Mouse (Mus musculus) myocyte (in vitro differentiated cells): ENCODE measurements around the gene Cd19. TPM values are rescaled to one million over a fixed set of nuclear protein-coding genes. Genes with fewer than 3 reads are reported as not detected.

Experiments
- H3K27me3 ChIP-seq: one replicate; pipeline ENCODE4 v1.6.1; 2011; ENCODE audit not compliant: control insufficient read depth, insufficient read depth, insufficient read length
- H3K36me3 ChIP-seq: one replicate; pipeline ENCODE4 v1.6.1; 2011; ENCODE audit not compliant: control insufficient read depth, insufficient read depth
- H3K4me2 ChIP-seq: one replicate; pipeline ENCODE4 v1.6.1; 2011; ENCODE audit warnings: low read depth, control low read depth
- H3K4me3 ChIP-seq: one replicate; pipeline ENCODE4 v1.5.1; 2011; ENCODE audit warnings: mild to moderate bottlenecking, control low read depth, moderate library complexity
- H3K79me2 ChIP-seq: one replicate; pipeline ENCODE4 v1.6.1; 2011; ENCODE audit not compliant: control insufficient read depth, insufficient read depth
- H3ac ChIP-seq: one replicate; pipeline ENCODE4 v1.6.1; 2011; ENCODE audit not compliant: control insufficient read depth, insufficient read length
- CEBPB ChIP-seq: IDR thresholded peaks from 2 replicates; pipeline ENCODE4 v1.6.1; 2011; ENCODE audit warnings: mild to moderate bottlenecking, moderate library complexity; ENCODE audit not compliant: poor library complexity, insufficient read depth, severe bottlenecking
- E2F4 ChIP-seq: IDR thresholded peaks from one replicate; pipeline ENCODE4 v1.6.1; 2011; ENCODE audit warnings: mild to moderate bottlenecking, control low read depth, moderate library complexity; ENCODE audit not compliant: insufficient read depth
- MAX ChIP-seq: IDR thresholded peaks from one replicate; pipeline ENCODE4 v1.6.1; 2011; ENCODE audit warnings: low read depth, mild to moderate bottlenecking, control low read depth
- MYOD1 ChIP-seq, 3 experiments: IDR thresholded peaks; one replicate each; pipeline ENCODE4 v1.6.1; 2011; ENCODE audit warnings: control low read depth in 2 of 3, low read depth in 2 of 3, mild to moderate bottlenecking in 2 of 3, moderate library complexity in 1 of 3; ENCODE audit not compliant: insufficient read length in 2 of 3, control insufficient read depth in 1 of 3
- MYOG ChIP-seq, 3 experiments: IDR thresholded peaks; one replicate each; pipeline ENCODE4 v1.6.1; 2011; ENCODE audit warnings: control low read depth in 2 of 3, low read depth in 2 of 3, mild to moderate bottlenecking in 2 of 3; ENCODE audit not compliant: insufficient read length in 2 of 3, control insufficient read depth in 1 of 3, insufficient read depth in 1 of 3
- POLR2A ChIP-seq: IDR thresholded peaks from one replicate; pipeline ENCODE4 v1.6.1; 2011; ENCODE audit warnings: low read depth, mild to moderate bottlenecking, control low read depth, moderate library complexity; ENCODE audit not compliant: insufficient read length
- POLR2AphosphoS2 ChIP-seq: IDR thresholded peaks from one replicate; pipeline ENCODE4 v1.6.1; 2011; ENCODE audit warnings: low read depth, control low read depth; ENCODE audit not compliant: insufficient read length
- REST ChIP-seq: IDR thresholded peaks from one replicate; pipeline ENCODE4 v1.6.1; 2011; ENCODE audit warnings: mild to moderate bottlenecking, control low read depth, moderate library complexity; ENCODE audit not compliant: insufficient read depth, insufficient read length
- SRF ChIP-seq: IDR thresholded peaks from one replicate; pipeline ENCODE4 v1.6.1; 2011; ENCODE audit warnings: low read depth; ENCODE audit not compliant: control insufficient read depth, insufficient read length
- TCF12 ChIP-seq: IDR thresholded peaks from one replicate; pipeline ENCODE4 v1.6.1; 2011; ENCODE audit warnings: mild to moderate bottlenecking, control low read depth; ENCODE audit not compliant: poor library complexity, insufficient read depth, severe bottlenecking
- TCF3 ChIP-seq: IDR thresholded peaks from one replicate; pipeline ENCODE4 v1.6.1; 2011; ENCODE audit warnings: low read depth, control low read depth; ENCODE audit not compliant: insufficient read length
- USF1 ChIP-seq: IDR thresholded peaks from one replicate; pipeline ENCODE4 v1.6.1; 2011; ENCODE audit warnings: low read depth, mild to moderate bottlenecking, control low read depth, moderate library complexity
- polyA plus RNA-seq: library from polyadenylated mRNA; unstranded; fragments of >200 nt; fragmentation: generic; extraction: Trizol; gene quantifications from one replicate; pipeline ENCODE4 v1.2.1, GENCODE M21; 2012; ENCODE audit warnings: missing spikeins

Gene Cd19
- polyA plus RNA-seq, 1 experiment: 0.01 TPM

DNA sequence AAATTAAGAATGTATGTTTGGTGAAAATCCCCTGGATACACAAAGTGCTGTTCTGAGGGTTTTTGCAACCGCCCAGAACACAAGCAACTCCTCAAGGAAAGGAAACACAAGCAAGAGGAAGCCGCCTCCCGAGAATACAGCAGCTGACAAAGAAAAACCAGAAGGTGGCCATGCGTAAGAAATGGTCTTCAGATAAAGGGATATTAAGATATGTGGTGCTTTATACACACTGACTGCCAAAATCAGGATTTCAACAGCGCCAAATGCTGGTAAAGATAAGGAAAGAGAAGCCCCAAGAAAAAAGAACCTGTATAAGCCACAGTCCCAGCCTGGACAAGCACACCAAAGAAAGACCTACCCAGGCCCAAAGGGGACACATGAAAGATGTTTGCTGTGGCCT is 31.1 kb downstream of the Cd19 start:
- H3K4me3 ChIP-seq: no peak overlapping the region
- H3K36me3 ChIP-seq: peaks cover 4% of the 10 kb centered on the region
- no peaks in the 10 kb centered on the region for H3K79me2 ChIP-seq
- H3K27me3 ChIP-seq: no peaks in the 10 kb centered on the region
- no peak overlapping the region for H3K4me2 ChIP-seq
- no peak overlapping the region for H3ac ChIP-seq
- TF ChIP-seq TCF12: no peak
- no peak for TF ChIP-seq MAX
- TF ChIP-seq SRF: no peak
- no peak for TF ChIP-seq MYOD1 (IDR thresholded peaks at IDR 0.05; ENCODE audit: control insufficient read depth in 1 of 3, insufficient read length in 2 of 3, low read depth in 2 of 3)
- TF ChIP-seq POLR2A: no peak
- TF ChIP-seq CEBPB: no peak
- TF ChIP-seq USF1: no peak
- no peak for TF ChIP-seq E2F4
- TF ChIP-seq MYOG (IDR thresholded peaks at IDR 0.05; ENCODE audit: control insufficient read depth in 1 of 3, insufficient read depth in 1 of 3, insufficient read length in 2 of 3, low read depth in 2 of 3): no peak

DNA sequence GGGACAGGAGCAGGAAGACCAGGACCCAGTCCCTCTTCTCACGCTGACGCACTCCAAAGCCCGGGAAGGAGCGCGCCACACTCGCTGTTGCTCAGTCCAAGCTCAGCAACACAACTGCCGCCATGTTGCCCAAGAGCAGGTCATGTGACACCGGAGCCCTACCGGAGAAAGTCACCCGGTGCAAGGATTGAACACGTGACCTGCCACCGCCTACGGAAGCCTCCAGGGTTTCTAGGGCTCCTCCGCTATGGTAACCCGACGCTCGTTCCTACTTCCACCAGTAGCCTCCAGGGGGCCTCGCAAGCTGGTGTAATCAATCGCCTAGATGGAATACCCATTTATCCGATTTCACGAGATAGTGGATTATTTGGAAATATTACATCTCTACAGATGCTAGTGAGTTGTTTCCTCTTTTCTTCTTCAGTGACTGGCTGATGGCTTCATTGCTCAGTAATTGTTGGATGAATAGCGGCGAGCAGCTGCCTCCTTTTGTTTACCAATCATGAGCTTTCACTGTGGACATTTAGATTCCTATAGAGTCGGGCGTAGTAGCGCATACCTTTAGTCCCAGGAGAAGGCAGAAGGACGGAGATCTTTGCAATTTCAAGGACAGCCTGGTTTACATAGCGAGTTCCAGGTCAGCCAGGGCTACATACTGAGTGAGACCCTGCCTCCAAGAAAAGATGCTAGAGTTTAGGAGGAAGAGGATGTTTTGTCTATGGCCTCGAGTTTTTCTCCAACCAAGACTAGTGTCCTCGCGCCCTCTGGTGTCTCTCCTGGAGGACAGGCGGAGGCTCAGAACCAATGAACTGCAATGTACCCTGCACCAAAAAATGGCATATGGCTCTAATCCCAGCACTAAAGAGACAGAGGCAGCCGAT is 37.2 kb downstream of the Cd19 start, which contains the start of gene Spns1:
TSS of gene Spns1 (minus strand) at position 173 of the 881 bp plus-strand sequence.
- Histone ChIP-seq H3K27me3 (no peaks in the 10 kb centered on the region), H3K79me2 (peaks cover 9% of the 10 kb centered on the region), H3K36me3 (no peaks in the 10 kb centered on the region), H3K4me3 (peak within 1 kb of the TSS; percentile 83), H3ac (peak within 1 kb of the TSS; percentile 29), H3K4me2 (peak within 1 kb of the TSS; percentile 96)
- no peak for TF ChIP-seq TCF12
- no peak for TF ChIP-seq CEBPB
- no peak for TF ChIP-seq MAX
- no peak for TF ChIP-seq E2F4
- TF ChIP-seq USF1: peak; percentile 99
- no peak for TF ChIP-seq MYOD1 (IDR thresholded peaks at IDR 0.05; ENCODE audit: control insufficient read depth in 1 of 3, insufficient read length in 2 of 3, low read depth in 2 of 3)
- TF ChIP-seq TCF3: no peak
- TF ChIP-seq MYOG (IDR thresholded peaks at IDR 0.05; ENCODE audit: control insufficient read depth in 1 of 3, insufficient read depth in 1 of 3, insufficient read length in 2 of 3, low read depth in 2 of 3): no peak
- TF ChIP-seq POLR2A: peak; percentile 84
- no peak for TF ChIP-seq SRF
- peak; percentile 75 for TF ChIP-seq POLR2AphosphoS2
- TF ChIP-seq REST: peak; percentile 29

DNA sequence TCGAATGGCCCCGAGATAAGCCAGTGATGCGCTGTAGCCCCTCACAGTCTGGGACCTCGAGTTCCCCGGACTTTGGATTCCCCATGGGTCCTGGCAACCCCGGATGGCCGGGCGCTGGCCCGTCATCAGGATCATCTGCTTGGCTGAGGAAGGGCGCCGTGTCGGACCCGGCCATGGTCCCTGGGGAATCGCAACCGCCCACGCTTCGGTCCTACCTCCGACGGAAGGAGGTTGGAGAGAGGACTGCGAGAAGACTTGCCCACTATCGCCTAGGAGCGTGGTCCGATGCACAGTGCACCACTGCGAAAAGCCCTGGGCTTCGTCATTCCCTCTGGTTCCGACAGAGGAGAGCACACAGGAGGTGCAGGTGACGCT is 37.8 kb downstream of the Cd19 start:
- peaks cover 9% of the 10 kb centered on the region for H3K79me2 ChIP-seq
- no peaks in the 10 kb centered on the region for H3K36me3 ChIP-seq
- no peak for TF ChIP-seq MAX
- no peak for TF ChIP-seq USF1
- no peak for TF ChIP-seq CEBPB
- no peak for TF ChIP-seq POLR2A
- no peak for TF ChIP-seq REST
- no peak for TF ChIP-seq SRF
- no peak for TF ChIP-seq MYOD1 (IDR thresholded peaks at IDR 0.05; ENCODE audit: control insufficient read depth in 1 of 3, insufficient read length in 2 of 3, low read depth in 2 of 3)
- TF ChIP-seq E2F4: no peak
- TF ChIP-seq MYOG (IDR thresholded peaks at IDR 0.05; ENCODE audit: control insufficient read depth in 1 of 3, insufficient read depth in 1 of 3, insufficient read length in 2 of 3, low read depth in 2 of 3): no peak
- no peak for TF ChIP-seq TCF12
- no peak for TF ChIP-seq TCF3
- TF ChIP-seq POLR2AphosphoS2: no peak
- peak overlapping the region; percentile 83 for H3K4me3 ChIP-seq
- H3K4me2 ChIP-seq: peak overlapping the region; percentile 96
- H3K27me3 ChIP-seq: no peaks in the 10 kb centered on the region
- H3ac ChIP-seq: peak overlapping the region; percentile 29

DNA sequence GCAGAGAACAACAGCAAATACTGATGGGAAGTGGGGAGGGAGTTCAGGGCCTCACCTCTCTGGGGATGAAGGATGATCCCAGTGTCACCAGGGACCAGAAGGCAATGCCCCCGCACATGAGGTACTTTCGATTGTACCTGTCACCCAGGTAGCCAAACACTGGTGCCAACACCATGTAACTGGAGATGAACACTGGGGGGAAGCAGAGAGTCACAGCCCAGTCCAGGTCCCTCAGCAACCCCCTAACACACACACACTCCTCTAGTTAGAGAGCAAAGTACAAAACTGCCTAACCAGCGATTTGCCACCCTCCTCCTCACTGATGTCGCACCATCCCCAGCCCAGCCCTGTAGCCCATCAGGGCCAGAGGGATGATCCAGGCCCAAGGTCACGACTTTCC is 39.7 kb downstream of the Cd19 start:
- H3ac ChIP-seq: no peak overlapping the region
- TF ChIP-seq REST (no peak), MYOG (IDR thresholded peaks at IDR 0.05; ENCODE audit: control insufficient read depth in 1 of 3, insufficient read depth in 1 of 3, insufficient read length in 2 of 3, low read depth in 2 of 3) (no peak), POLR2A (no peak), SRF (no peak), TCF12 (no peak), MYOD1 (IDR thresholded peaks at IDR 0.05; ENCODE audit: control insufficient read depth in 1 of 3, insufficient read length in 2 of 3, low read depth in 2 of 3) (no peak), MAX (no peak), E2F4 (no peak), CEBPB (no peak), TCF3 (no peak), USF1 (no peak), POLR2AphosphoS2 (no peak)
- no peaks in the 10 kb centered on the region for H3K27me3 ChIP-seq
- H3K4me2 ChIP-seq: no peak overlapping the region
- peaks cover 9% of the 10 kb centered on the region for H3K79me2 ChIP-seq
- no peaks in the 10 kb centered on the region for H3K36me3 ChIP-seq
- no peak overlapping the region for H3K4me3 ChIP-seq
